Mouse (Mus musculus) E14TG2a.4 (cell line): ENCODE results near the gene Zfp180.

Experiments
- CTCF ChIP-seq: conservative IDR thresholded peaks from 2 replicates; pipeline ENCODE4 v1.5.1; 2014; ENCODE audit warnings: low read length
- NANOG ChIP-seq: IDR thresholded peaks from 2 replicates; pipeline ENCODE4 v1.6.1; 2014; ENCODE audit warnings: borderline replicate concordance, low read length, mixed read lengths
- POU5F1 ChIP-seq: IDR thresholded peaks from 2 replicates; pipeline ENCODE4 v1.6.1; 2014; ENCODE audit warnings: low read length, borderline replicate concordance

DNA sequence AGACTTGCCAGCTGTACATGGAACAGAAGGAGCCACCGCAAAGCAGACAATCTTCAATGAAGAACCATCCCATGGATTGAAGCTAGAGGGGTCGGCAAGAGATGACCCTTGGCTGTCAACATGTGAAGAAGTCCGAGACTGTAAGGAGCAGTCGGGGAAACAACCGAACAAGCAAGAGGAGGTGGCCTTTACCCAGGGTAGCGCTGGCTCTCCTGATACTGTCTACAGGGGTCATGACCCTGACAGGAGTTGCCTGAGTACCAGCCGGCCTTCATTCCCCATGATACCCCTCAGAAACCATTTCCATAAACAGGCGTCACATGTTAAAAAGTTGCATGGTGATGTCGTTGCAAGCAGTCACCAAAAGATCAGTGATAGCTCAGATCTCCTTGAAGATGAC lies 22.7 kb downstream of the Zfp180 start:
- TF ChIP-seq CTCF (no peak), POU5F1 (no peak), NANOG (no peak)
